ENCODE assay signal across 16 mouse cellular contexts in genomic region chr16:30744237-30744636, GRCm38 (mm10).
DNase-seq lines count a peak whose midpoint lies in the region; ATAC-seq and TF ChIP-seq lines count a peak whose summit lies in the region.
"Had no signal": no experiment of that assay in that cellular context is flagged by ENCODE, and none has a peak within 500 bp of the region (broad histone marks: within the 10 kb centered on the region; RNA-seq: fewer than 3 reads in every experiment).

No protein-coding gene starts in this region.

- H3K36me3 ChIP-seq in lung, embryonic 16.5 days (ENCODE audit: control insufficient read depth, insufficient read depth, low read length), result no peaks in the 10 kb centered on the region
- H3K36me3 ChIP-seq in embryonic facial prominence, embryonic 15.5 days, result no peaks in the 10 kb centered on the region
- no peaks in the 10 kb centered on the region for H3K36me3 ChIP-seq in stomach, embryonic 15.5 days
- H3K36me3 ChIP-seq in liver, postnatal 0 days (replicated peaks; ENCODE audit: insufficient read depth, low read length), result no peaks in the 10 kb centered on the region
- H3K36me3 ChIP-seq: heart, embryonic 12.5 days; intestine, embryonic 15.5 days; limb, embryonic 13.5 days had no signal

- TF ChIP-seq CTCF in gastrocnemius, adult 2 months (IDR thresholded peaks at IDR 0.05), result no peak
- no peak for TF ChIP-seq CTCF in lung, adult 2 months (IDR thresholded peaks at IDR 0.05; ENCODE audit: insufficient read depth, low read length)
- TF ChIP-seq CTCF in liver, postnatal 0 days (IDR thresholded peaks at IDR 0.05; ENCODE audit: low read depth), result no peak

- no peak for TF ChIP-seq EP300 in liver, postnatal 0 days (IDR thresholded peaks at IDR 0.05; ENCODE audit: low read depth)

- ATAC-seq in lung, embryonic 16.5 days (ENCODE audit: low read depth), result peak; percentile 70
- ATAC-seq in embryonic facial prominence, embryonic 15.5 days (ENCODE audit: insufficient number of reproducible peaks, low FRiP score, low TSS enrichment, low read depth), result peak; percentile 74
- peak; percentile 31; the same call in 1 of the 2 replicates for ATAC-seq in stomach, embryonic 15.5 days (ENCODE audit: insufficient read depth, low FRiP score, low read depth)
- ATAC-seq in liver, postnatal 0 days, result no peak
- ATAC-seq: intestine, embryonic 15.5 days had no signal

- no peak overlapping the region for H3K4me2 ChIP-seq in lung, embryonic 16.5 days (ENCODE audit: low read depth, low read length)
- H3K4me2 ChIP-seq in embryonic facial prominence, embryonic 15.5 days (replicated peaks), result no peak overlapping the region
- H3K4me2 ChIP-seq in stomach, embryonic 15.5 days, result no peak overlapping the region
- no peak overlapping the region for H3K4me2 ChIP-seq in liver, postnatal 0 days (ENCODE audit: low read depth, low read length)
- H3K4me2 ChIP-seq: heart, embryonic 12.5 days; intestine, embryonic 15.5 days; limb, embryonic 13.5 days had no signal

- H3K4me3 ChIP-seq in gastrocnemius, adult 2 months, result no peak overlapping the region
- H3K4me3 ChIP-seq in lung, embryonic 16.5 days (ENCODE audit: low read length), result no peak overlapping the region
- no peak overlapping the region for H3K4me3 ChIP-seq in lung, adult 2 months (replicated peaks; ENCODE audit: extremely low read depth, low read depth, low read length)
- H3K4me3 ChIP-seq in embryonic facial prominence, embryonic 15.5 days (replicated peaks), result no peak overlapping the region
- no peak overlapping the region for H3K4me3 ChIP-seq in stomach, embryonic 15.5 days (replicated peaks)
- H3K4me3 ChIP-seq in liver, postnatal 0 days (ENCODE audit: low read depth, low read length), result no peak overlapping the region
- H3K4me3 ChIP-seq: heart, embryonic 12.5 days; intestine, embryonic 15.5 days; limb, embryonic 13.5 days had no signal

- H3K9ac ChIP-seq in lung, embryonic 16.5 days (ENCODE audit: low read length), result no peak overlapping the region
- H3K9ac ChIP-seq in embryonic facial prominence, embryonic 15.5 days, result no peak overlapping the region
- no peak overlapping the region for H3K9ac ChIP-seq in stomach, embryonic 15.5 days
- H3K9ac ChIP-seq in liver, postnatal 0 days (replicated peaks), result no peak overlapping the region
- H3K9ac ChIP-seq: heart, embryonic 12.5 days; intestine, embryonic 15.5 days; limb, embryonic 13.5 days had no signal

- WGBS in lung, embryonic 16.5 days, result 48% methylated on average over 7 of the region's 7 CpGs
- 61% methylated on average over 7 of the region's 7 CpGs for WGBS in lung, adult 2 months
- 50% methylated on average over 7 of the region's 7 CpGs for WGBS in embryonic facial prominence, embryonic 15.5 days
- WGBS in stomach, embryonic 15.5 days, result 59% methylated on average over 7 of the region's 7 CpGs
- WGBS in liver, postnatal 0 days (ENCODE audit: insufficient replicate concordance), result 73% methylated on average over 7 of the region's 7 CpGs

- peak overlapping the region; percentile 40; the same call in 1 of the 2 replicates for H3K27ac ChIP-seq in gastrocnemius, adult 2 months
- H3K27ac ChIP-seq in lung, embryonic 16.5 days (ENCODE audit: low read length), result no peak overlapping the region
- H3K27ac ChIP-seq in embryonic facial prominence, embryonic 15.5 days (replicated peaks), result no peak overlapping the region
- H3K27ac ChIP-seq in stomach, embryonic 15.5 days, result no peak overlapping the region
- H3K27ac ChIP-seq in liver, postnatal 0 days (ENCODE audit: low read depth), result no peak overlapping the region
- H3K27ac ChIP-seq: intestine, embryonic 15.5 days; kidney, postnatal 0 days; limb, embryonic 13.5 days had no signal

- no peaks in the 10 kb centered on the region for H3K9me3 ChIP-seq in lung, embryonic 16.5 days (ENCODE audit: control insufficient read depth, low read length)
- no peaks in the 10 kb centered on the region for H3K9me3 ChIP-seq in embryonic facial prominence, embryonic 15.5 days (replicated peaks)
- no peaks in the 10 kb centered on the region for H3K9me3 ChIP-seq in stomach, embryonic 15.5 days
- H3K9me3 ChIP-seq in liver, postnatal 0 days (ENCODE audit: low read length), result no peaks in the 10 kb centered on the region
- H3K9me3 ChIP-seq: heart, embryonic 12.5 days; intestine, embryonic 15.5 days; limb, embryonic 13.5 days had no signal

- peaks cover 10% of the 10 kb centered on the region; the same call in 1 of the 2 replicates for H3K4me1 ChIP-seq in lung, embryonic 16.5 days (replicated peaks; ENCODE audit: control insufficient read depth, insufficient read depth, low read length)
- H3K4me1 ChIP-seq in lung, adult 2 months (ENCODE audit: control insufficient read depth, insufficient read depth, low read length), result no peaks in the 10 kb centered on the region
- H3K4me1 ChIP-seq in embryonic facial prominence, embryonic 15.5 days, result peaks cover 19% of the 10 kb centered on the region
- peaks cover 13% of the 10 kb centered on the region for H3K4me1 ChIP-seq in stomach, embryonic 15.5 days
- no peaks in the 10 kb centered on the region; the same call in 1 of the 2 replicates for H3K4me1 ChIP-seq in liver, postnatal 0 days (ENCODE audit: insufficient read depth)

- H3K27me3 ChIP-seq in lung, embryonic 16.5 days (ENCODE audit: control insufficient read depth, insufficient read depth, low read depth, low read length), result no peaks in the 10 kb centered on the region
- no peaks in the 10 kb centered on the region for H3K27me3 ChIP-seq in embryonic facial prominence, embryonic 15.5 days
- H3K27me3 ChIP-seq in stomach, embryonic 15.5 days (replicated peaks), result no peaks in the 10 kb centered on the region
- H3K27me3 ChIP-seq in liver, postnatal 0 days (ENCODE audit: insufficient read depth, low read length), result no peaks in the 10 kb centered on the region
- H3K27me3 ChIP-seq: heart, embryonic 12.5 days; intestine, embryonic 15.5 days; limb, embryonic 13.5 days had no signal

- intact Hi-C loops in gastrocnemius, adult 2 months (cut with DNase I), result loop anchor here (5.0 kb wide), 1 partner anchor 92 kb away; no protein-coding TSS in a partner anchor
- intact Hi-C loops in gastrocnemius, postnatal 14 days (cut with DNase I; ENCODE audit: low total_unique reads), result no loop called here

- TF ChIP-seq POLR2A in lung, adult 2 months (IDR thresholded peaks at IDR 0.05; ENCODE audit: borderline replicate concordance, extremely low read depth, low read depth, low read length), result no peak

- no peak for DNase-seq in gastrocnemius, adult 2 months
- no peak for DNase-seq in gastrocnemius, postnatal 14 days
- DNase-seq in lung, adult 2 months, result no peak
- DNase-seq in B cell, adult 2 months, result no peak
- DNase-seq in liver, postnatal 0 days, result no peak
- DNase-seq: cerebellum, postnatal 14 days; layer of hippocampus, postnatal 36 days; right cerebral cortex, postnatal 25 days; thymus, postnatal 14 days had no signal
